Mouse (Mus musculus): ENCODE results near the gene Slc25a35.

- TF ChIP-seq CTCF (IDR thresholded peaks at IDR 0.05; ENCODE audit: low read depth, low read length), result no peak
- no peak for TF ChIP-seq POLR2A (IDR thresholded peaks at IDR 0.05; ENCODE audit: borderline replicate concordance, low read depth, low read length)
Observed at GRCm38 (mm10) chr11:68939451-68940304, 28.3 kb upstream of the Slc25a35 start.

Data from bone marrow macrophage, adult 2 months (primary cell).